15 mouse cellular contexts compared by ENCODE assay signal in genomic region chr9:122156389-122157078, GRCm38 (mm10). TPM values are rescaled to one million over a fixed set of nuclear protein-coding genes. Genes with fewer than 3 reads are reported as not detected.
A peak's percentile ranks its signal among the peaks of the same experiment; 100 is the strongest.
DNase-seq lines count a peak whose midpoint lies in the region; ATAC-seq and TF ChIP-seq lines count a peak whose summit lies in the region.
"Had no signal": no experiment of that assay in that cellular context is flagged by ENCODE, and none has a peak within 500 bp of the region (broad histone marks: within the 10 kb centered on the region; RNA-seq: fewer than 3 reads in every experiment).

No protein-coding gene starts in this region.

- H3K4me2 ChIP-seq in hindbrain, postnatal 0 days (ENCODE audit: low read depth, low read length), result no peak overlapping the region
- H3K4me2 ChIP-seq in hindbrain, embryonic 16.5 days (ENCODE audit: low read length), result no peak overlapping the region
- H3K4me2 ChIP-seq in stomach, postnatal 0 days (replicated peaks; ENCODE audit: low read depth), result no peak overlapping the region
- H3K4me2 ChIP-seq in forebrain, embryonic 11.5 days (ENCODE audit: low read depth, low read length, severe bottlenecking), result no peak overlapping the region
- H3K4me2 ChIP-seq: embryonic facial prominence, embryonic 12.5 days; hindbrain, embryonic 12.5 days had no signal

- WGBS in hindbrain, postnatal 0 days, result 87% methylated on average over 5 of the region's 5 CpGs
- WGBS in hindbrain, embryonic 16.5 days, result 86% methylated on average over 5 of the region's 5 CpGs
- 78% methylated on average over 5 of the region's 5 CpGs for WGBS in stomach, postnatal 0 days
- 84% methylated on average over 5 of the region's 5 CpGs for WGBS in forebrain, embryonic 11.5 days

- peaks cover 24% of the 10 kb centered on the region; the same call in 1 of the 2 replicates for H3K36me3 ChIP-seq in hindbrain, postnatal 0 days (ENCODE audit: insufficient read depth, low read length)
- peaks cover 5% of the 10 kb centered on the region for H3K36me3 ChIP-seq in hindbrain, embryonic 16.5 days (ENCODE audit: control insufficient read depth, insufficient read depth, low read length)
- no peaks in the 10 kb centered on the region for H3K36me3 ChIP-seq in testis, adult 2 months (ENCODE audit: control insufficient read depth, insufficient read depth, low read length)
- peaks cover 9% of the 10 kb centered on the region for H3K36me3 ChIP-seq in stomach, postnatal 0 days (ENCODE audit: control insufficient read depth, insufficient read depth, low read length)
- H3K36me3 ChIP-seq in forebrain, embryonic 11.5 days (ENCODE audit: control insufficient read depth, insufficient read depth, low read length), result peaks cover 4% of the 10 kb centered on the region; the same call in 1 of the 2 replicates

- TF ChIP-seq POLR2A in testis, adult 2 months (IDR thresholded peaks at IDR 0.05; ENCODE audit: control insufficient read depth, low read depth, low read length), result no peak
- no peak for TF ChIP-seq POLR2A in brain, embryonic 14.5 days (IDR thresholded peaks at IDR 0.05; ENCODE audit: borderline replicate concordance, extremely low read depth, insufficient read depth, insufficient read length, poor library complexity, severe bottlenecking)

- H3K27me3 ChIP-seq in hindbrain, postnatal 0 days (ENCODE audit: insufficient read depth, low read length), result no peaks in the 10 kb centered on the region
- H3K27me3 ChIP-seq in hindbrain, embryonic 16.5 days (replicated peaks; ENCODE audit: control insufficient read depth, insufficient read depth, low read length), result no peaks in the 10 kb centered on the region
- no peaks in the 10 kb centered on the region for H3K27me3 ChIP-seq in testis, adult 2 months (ENCODE audit: control insufficient read depth, insufficient read depth, low read length)
- no peaks in the 10 kb centered on the region for H3K27me3 ChIP-seq in stomach, postnatal 0 days (ENCODE audit: control insufficient read depth, insufficient read depth, low read length)
- no peaks in the 10 kb centered on the region for H3K27me3 ChIP-seq in forebrain, embryonic 11.5 days (ENCODE audit: control insufficient read depth, insufficient read depth, low read length)
- H3K27me3 ChIP-seq: embryonic facial prominence, embryonic 12.5 days; hindbrain, embryonic 12.5 days had no signal

- H3K9ac ChIP-seq in hindbrain, postnatal 0 days (replicated peaks; ENCODE audit: low read length), result no peak overlapping the region
- H3K9ac ChIP-seq in hindbrain, embryonic 16.5 days (ENCODE audit: low read depth, low read length), result no peak overlapping the region
- H3K9ac ChIP-seq in stomach, postnatal 0 days (ENCODE audit: low read length), result no peak overlapping the region
- H3K9ac ChIP-seq in forebrain, embryonic 11.5 days (ENCODE audit: low read length), result no peak overlapping the region
- H3K9ac ChIP-seq: embryonic facial prominence, embryonic 12.5 days; hindbrain, embryonic 12.5 days had no signal

- no peak overlapping the region for H3K4me3 ChIP-seq in hindbrain, postnatal 0 days (ENCODE audit: low read length)
- H3K4me3 ChIP-seq in hindbrain, embryonic 16.5 days (ENCODE audit: low read length), result no peak overlapping the region
- no peak overlapping the region for H3K4me3 ChIP-seq in testis, adult 2 months (ENCODE audit: control insufficient read depth, low read depth, low read length)
- H3K4me3 ChIP-seq in stomach, postnatal 0 days (ENCODE audit: low read depth, low read length), result no peak overlapping the region
- no peak overlapping the region for H3K4me3 ChIP-seq in forebrain, embryonic 11.5 days (ENCODE audit: low read depth, low read length)
- H3K4me3 ChIP-seq: embryonic facial prominence, embryonic 12.5 days; hindbrain, embryonic 12.5 days had no signal

- no peaks in the 10 kb centered on the region for H3K9me3 ChIP-seq in hindbrain, postnatal 0 days (ENCODE audit: low read length)
- no peaks in the 10 kb centered on the region for H3K9me3 ChIP-seq in hindbrain, embryonic 16.5 days (ENCODE audit: control insufficient read depth, low read length)
- no peaks in the 10 kb centered on the region for H3K9me3 ChIP-seq in stomach, postnatal 0 days (ENCODE audit: control insufficient read depth, low read length)
- no peaks in the 10 kb centered on the region for H3K9me3 ChIP-seq in forebrain, embryonic 11.5 days (ENCODE audit: control insufficient read depth, low read length)
- H3K9me3 ChIP-seq: embryonic facial prominence, embryonic 12.5 days; hindbrain, embryonic 12.5 days had no signal

- TF ChIP-seq CTCF in hindbrain, postnatal 0 days (IDR thresholded peaks at IDR 0.05; ENCODE audit: low read depth), result peak; percentile 46
- TF ChIP-seq CTCF in testis, adult 2 months (IDR thresholded peaks at IDR 0.05; ENCODE audit: control insufficient read depth, insufficient read depth, insufficient replicate concordance, low read depth, low read length), result peak; percentile 83
- TF ChIP-seq CTCF in brain, embryonic 14.5 days (IDR thresholded peaks at IDR 0.05; ENCODE audit: borderline replicate concordance, extremely low read depth, insufficient read depth, insufficient read length), result peak; percentile 47; the same call in 1 of the 2 replicates
- peak; percentile 59 for TF ChIP-seq CTCF in stomach, postnatal 0 days (IDR thresholded peaks at IDR 0.05; ENCODE audit: low read depth)

- no peak for DNase-seq in hindbrain, postnatal 0 days (ENCODE audit: low spot score)
- DNase-seq in testis, postnatal 14 days (ENCODE audit: low spot score), result no peak
- no peak for DNase-seq in brain, embryonic 14.5 days (ENCODE audit: low read depth)
- no peak for DNase-seq in stomach, postnatal 0 days (ENCODE audit: low spot score)
- no peak for DNase-seq in forebrain, embryonic 11.5 days (ENCODE audit: low spot score)
- DNase-seq: adrenal gland, postnatal 10 days; cerebellum, adult 8-10 months; heart, adult 18-20 months; thymus, postnatal 25 days had no signal

- H3K4me1 ChIP-seq in hindbrain, postnatal 0 days (ENCODE audit: insufficient read depth, low read length), result no peaks in the 10 kb centered on the region
- H3K4me1 ChIP-seq in hindbrain, embryonic 16.5 days (ENCODE audit: control insufficient read depth, insufficient read depth, low read depth, low read length), result no peaks in the 10 kb centered on the region
- no peaks in the 10 kb centered on the region; the same call in 1 of the 2 replicates for H3K4me1 ChIP-seq in testis, adult 2 months (ENCODE audit: control insufficient read depth, insufficient read depth, low read length)
- no peaks in the 10 kb centered on the region for H3K4me1 ChIP-seq in stomach, postnatal 0 days (replicated peaks; ENCODE audit: control insufficient read depth, insufficient read depth)
- no peaks in the 10 kb centered on the region for H3K4me1 ChIP-seq in forebrain, embryonic 11.5 days (replicated peaks; ENCODE audit: control insufficient read depth, insufficient read depth, low read length)
- H3K4me1 ChIP-seq: embryonic facial prominence, embryonic 12.5 days; hindbrain, embryonic 12.5 days had no signal

- no peak overlapping the region for H3K27ac ChIP-seq in hindbrain, postnatal 0 days
- H3K27ac ChIP-seq in hindbrain, embryonic 16.5 days (ENCODE audit: low read depth, low read length), result no peak overlapping the region
- H3K27ac ChIP-seq in testis, adult 2 months (ENCODE audit: control insufficient read depth, insufficient read depth, low read depth, low read length), result no peak overlapping the region
- H3K27ac ChIP-seq in stomach, postnatal 0 days (replicated peaks), result no peak overlapping the region; the same call in 1 of the 2 replicates
- H3K27ac ChIP-seq in forebrain, embryonic 11.5 days (ENCODE audit: low read depth, low read length), result no peak overlapping the region
- H3K27ac ChIP-seq: embryonic facial prominence, embryonic 12.5 days; hindbrain, embryonic 12.5 days had no signal

- ATAC-seq in hindbrain, postnatal 0 days, result no peak
- no peak for ATAC-seq in hindbrain, embryonic 16.5 days
- 0 out of 2 replicates have a peak, but pooled peaks have one; percentile 14 for ATAC-seq in stomach, postnatal 0 days (ENCODE audit: low FRiP score, low TSS enrichment)
- no peak for ATAC-seq in megakaryocyte progenitor cell, adult 5-6 weeks (replicated peaks; ENCODE audit: poor library complexity)
- ATAC-seq in forebrain, embryonic 11.5 days (replicated peaks; ENCODE audit: low FRiP score), result no peak
- ATAC-seq: forebrain, embryonic 16.5 days had no signal

- no peak for TF ChIP-seq EP300 in stomach, postnatal 0 days (optimal IDR thresholded peaks at IDR 0.05)

RNA-seq across cellular contexts. Expression of gene Snrk, which starts 39.5 kb away (rescaled TPM):
- 82.3 and 95.6 TPM in 2 replicates for total RNA-seq in hindbrain, postnatal 0 days (2014; rRNA removed)
- 67.1 and 68.5 TPM in 2 replicates for polyA plus RNA-seq in hindbrain, postnatal 0 days (2015; fragmentation: Nextera tagmentation; extraction: Ambion mirVana)
- 75.8 and 89.4 TPM in 2 replicates for polyA plus RNA-seq in hindbrain, embryonic 16.5 days (2015; fragmentation: Nextera tagmentation; extraction: Ambion mirVana)
- 18.7 and 29.5 TPM in 2 replicates for polyA plus RNA-seq in testis, adult 2 months (2012; rRNA removed)
- 59.8 and 80.6 TPM in 2 replicates for polyA plus RNA-seq in brain, embryonic 14.5 days (2012; rRNA removed)
- polyA plus RNA-seq in stomach, postnatal 0 days (2015; fragmentation: Nextera tagmentation; extraction: Ambion mirVana), result 34.0 and 38.2 TPM in 2 replicates
- 16.5 and 19.7 TPM in 2 replicates for total RNA-seq in megakaryocyte progenitor cell, adult 5-6 weeks (2015)
- total RNA-seq in megakaryocyte progenitor cell, adult 5-6 weeks (2017), result 19.7 and 22.9 TPM in 2 replicates
- polyA plus RNA-seq in forebrain, embryonic 11.5 days (2014; fragmentation: Nextera tagmentation; extraction: Ambion mirVana), result 31.5 and 42.4 TPM in 2 replicates
